Mouse (Mus musculus) gastrocnemius, postnatal 25 days (tissue): ENCODE measurements around the gene Clic4. TPM values are rescaled to one million over a fixed set of nuclear protein-coding genes. Genes with fewer than 3 reads are reported as not detected.
A peak's percentile ranks its signal among the peaks of the same experiment; 100 is the strongest.

Source experiments
- DNase-seq: peaks from one replicate; pipeline ENCODE4 v3.0.0; 2022
- total RNA-seq, 2 experiments: library from RNA; stranded (reverse); gene quantifications; 1 replicate in 1 of 2; 2 replicates in 1 of 2; pipeline ENCODE4 v1.2.3; 2021

Gene Clic4
- total RNA-seq, 2 experiments from 2014 or later: 28.6 to 38.0 TPM

DNA sequence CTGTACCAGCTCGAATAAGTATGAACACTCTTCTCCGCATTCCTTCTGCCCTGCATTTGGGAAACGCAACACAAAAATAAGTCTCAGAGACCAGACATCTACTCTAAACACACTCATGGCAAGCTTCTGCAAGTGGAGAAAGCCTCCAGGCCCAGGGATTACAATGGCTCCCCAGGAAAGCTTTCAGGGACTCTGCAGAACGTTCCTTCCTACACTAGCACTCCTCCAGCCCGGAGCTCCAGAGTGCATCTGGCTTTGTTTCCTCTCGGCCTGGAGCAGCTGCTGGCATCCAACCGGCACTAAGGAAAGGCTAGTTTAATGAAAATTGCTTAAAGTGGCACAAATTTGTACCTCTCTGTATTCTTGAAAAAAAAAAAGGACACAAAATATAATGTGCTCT is 14.1 kb downstream of the Clic4 start:
- DNase-seq: no peak

DNA sequence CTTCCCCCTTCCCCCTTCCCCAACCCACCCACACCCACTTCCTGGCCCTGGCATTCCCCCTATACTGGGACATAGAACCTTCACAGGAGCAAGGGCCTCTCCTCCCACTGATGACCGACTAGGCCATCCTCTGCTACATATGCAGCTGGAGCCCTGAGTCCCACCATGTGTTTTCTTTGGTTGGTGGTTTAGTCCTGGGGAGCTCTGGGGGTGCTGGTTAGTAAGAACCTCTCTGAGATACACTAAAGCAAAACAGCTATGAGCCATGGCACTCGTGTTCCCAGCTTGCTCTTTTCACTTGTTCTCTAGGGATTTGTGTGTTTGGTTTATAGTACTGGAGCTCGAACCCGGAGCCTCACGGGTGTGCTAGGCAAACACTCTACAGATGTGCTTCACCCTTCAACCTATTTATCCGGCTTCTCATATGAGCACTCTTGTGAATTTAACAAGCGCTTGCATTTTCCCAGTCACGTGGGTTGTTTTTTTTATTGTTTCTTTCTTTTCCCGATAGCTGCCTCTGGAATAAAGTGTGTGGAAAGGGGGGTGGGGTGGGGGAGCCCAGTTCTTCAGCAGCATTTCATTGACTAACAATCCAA is 14.6 kb downstream of the Clic4 start:
- no peak for DNase-seq

DNA sequence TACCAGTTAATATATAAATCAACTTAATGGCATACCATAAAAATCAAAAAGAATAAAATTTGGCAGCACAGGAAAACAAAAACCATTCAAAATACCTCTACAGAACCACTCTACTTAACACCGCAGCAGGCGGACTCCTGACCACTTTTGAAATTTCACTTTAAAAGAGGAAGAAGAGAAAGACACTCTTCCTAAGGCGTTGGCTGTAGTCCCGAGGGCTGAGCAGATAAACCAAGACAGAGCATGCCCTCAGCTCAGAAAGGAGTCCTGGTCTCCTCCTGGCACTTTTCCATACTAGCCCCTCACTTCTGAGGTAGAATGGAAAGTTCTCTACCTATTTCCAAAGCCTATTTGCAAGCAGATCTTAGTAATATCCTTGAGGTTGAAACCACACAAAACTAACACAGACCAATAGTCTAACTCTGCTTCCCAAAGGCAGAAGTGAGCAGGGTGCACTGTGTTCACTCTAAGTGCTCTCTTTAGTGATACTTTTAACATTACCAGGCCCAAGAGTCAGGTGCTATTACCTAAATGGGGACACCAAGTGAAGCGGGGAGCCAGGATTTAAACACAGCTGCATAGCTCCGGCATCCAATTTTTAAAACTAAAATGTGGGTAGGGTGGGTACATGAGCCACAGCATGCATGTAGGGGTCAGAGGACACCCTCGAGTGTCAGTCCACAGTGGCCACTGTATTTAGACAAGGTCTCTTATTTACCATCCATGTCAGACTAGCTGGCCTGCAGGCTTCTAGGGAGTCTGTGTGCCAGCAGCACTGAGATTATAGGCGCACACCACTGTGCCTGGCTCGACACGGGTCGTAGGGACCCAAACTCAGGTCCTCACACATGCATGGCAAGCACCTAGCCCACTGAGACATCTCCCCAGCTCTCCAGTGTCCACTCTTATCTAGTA is 15.8 kb downstream of the Clic4 start:
- no peak for DNase-seq

DNA sequence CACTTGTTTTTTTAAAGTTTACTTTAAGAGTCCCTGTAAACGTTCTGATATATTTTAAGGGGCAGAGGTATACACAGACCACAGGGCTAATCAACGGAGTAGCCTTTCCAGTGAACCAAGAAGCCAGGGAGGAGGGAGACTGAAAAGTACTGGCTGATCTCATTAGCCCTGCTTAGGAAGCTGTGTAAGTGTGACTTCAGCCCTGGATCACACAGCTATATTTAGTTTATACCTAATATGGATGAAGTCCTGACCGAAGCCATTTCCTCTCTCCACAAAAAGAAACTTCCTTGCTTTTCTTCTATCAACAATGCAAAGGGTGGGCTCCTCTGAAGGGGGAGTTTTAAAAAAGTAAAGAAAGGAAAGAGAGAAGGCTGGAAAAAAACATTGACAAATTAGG is 17.8 kb downstream of the Clic4 start:
- DNase-seq: no peak

DNA sequence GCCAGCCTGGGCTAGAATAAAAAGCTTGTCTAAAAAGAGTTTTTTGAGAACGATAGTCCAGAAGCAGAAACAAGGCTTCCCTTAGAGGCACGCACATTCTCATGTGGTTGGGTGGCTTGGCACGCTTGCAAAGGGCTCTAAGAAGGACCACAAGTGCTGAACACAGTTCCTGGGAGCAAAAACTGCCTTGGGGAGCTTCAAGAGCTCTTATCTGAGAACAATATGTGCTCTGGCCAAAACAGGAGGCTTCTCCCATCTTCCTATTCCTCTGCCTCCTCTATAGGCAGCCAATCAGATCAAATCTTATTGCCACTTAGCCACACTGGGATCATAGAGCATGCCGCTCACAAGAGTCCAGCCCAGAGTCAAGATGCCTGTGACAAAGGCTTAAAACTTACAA is 18.3 kb downstream of the Clic4 start:
- peak; percentile 16 for DNase-seq

DNA sequence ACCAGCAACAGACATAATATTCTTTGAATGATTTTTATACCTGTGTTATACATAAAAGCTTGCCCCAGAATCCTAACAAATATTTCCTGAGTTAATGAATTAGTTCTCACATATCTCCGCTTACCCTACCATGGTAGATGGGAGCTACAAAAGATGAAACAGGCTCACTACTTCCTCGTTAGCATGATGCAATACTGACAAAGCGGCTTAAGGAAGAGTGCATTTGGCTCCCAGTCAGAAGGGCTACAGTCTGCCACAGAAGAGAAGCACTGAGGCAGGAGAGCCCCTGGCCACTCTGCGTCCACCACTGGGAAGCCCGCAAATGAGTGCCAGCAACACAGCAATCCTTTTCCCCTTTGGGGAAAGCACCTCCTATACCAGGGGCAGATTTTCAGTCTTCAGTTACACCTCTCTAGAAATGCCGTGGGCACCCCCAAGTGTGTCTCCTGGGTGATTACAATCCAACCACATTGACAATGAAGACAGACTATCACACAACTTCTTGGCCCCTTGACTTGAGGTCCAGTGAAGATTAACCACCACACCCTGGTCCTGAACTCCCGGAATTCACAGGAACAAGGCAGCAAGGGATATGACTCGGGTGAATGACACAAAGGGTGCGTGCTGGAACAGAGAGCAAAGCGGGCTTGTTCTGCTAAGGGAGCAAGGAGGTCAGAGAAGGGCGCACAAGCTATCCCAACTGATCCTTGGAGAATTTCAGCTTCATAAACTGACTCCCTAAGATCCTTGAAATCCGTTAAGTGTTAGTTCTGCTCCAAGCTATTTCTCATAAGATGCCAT is 19.2 kb downstream of the Clic4 start:
- DNase-seq: no peak

DNA sequence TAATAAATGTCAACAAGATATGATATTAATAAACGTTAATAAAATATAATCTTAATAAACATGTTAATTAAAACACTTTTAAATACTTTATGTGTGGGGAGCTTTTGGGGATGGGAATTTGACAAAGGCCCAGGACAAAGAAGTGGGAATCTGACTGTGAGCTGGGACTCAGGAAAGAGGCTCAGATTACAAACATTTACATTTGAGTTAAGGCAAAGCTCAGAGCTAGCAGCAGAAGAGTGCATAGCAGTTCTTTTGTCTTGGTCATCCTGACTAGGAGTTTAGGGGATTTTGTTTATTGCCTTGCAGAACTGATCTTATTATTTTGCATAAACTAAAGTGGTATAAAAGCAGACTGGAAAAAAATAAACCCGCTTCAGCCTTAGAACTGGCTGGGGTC is 20.8 kb downstream of the Clic4 start:
- no peak for DNase-seq

DNA sequence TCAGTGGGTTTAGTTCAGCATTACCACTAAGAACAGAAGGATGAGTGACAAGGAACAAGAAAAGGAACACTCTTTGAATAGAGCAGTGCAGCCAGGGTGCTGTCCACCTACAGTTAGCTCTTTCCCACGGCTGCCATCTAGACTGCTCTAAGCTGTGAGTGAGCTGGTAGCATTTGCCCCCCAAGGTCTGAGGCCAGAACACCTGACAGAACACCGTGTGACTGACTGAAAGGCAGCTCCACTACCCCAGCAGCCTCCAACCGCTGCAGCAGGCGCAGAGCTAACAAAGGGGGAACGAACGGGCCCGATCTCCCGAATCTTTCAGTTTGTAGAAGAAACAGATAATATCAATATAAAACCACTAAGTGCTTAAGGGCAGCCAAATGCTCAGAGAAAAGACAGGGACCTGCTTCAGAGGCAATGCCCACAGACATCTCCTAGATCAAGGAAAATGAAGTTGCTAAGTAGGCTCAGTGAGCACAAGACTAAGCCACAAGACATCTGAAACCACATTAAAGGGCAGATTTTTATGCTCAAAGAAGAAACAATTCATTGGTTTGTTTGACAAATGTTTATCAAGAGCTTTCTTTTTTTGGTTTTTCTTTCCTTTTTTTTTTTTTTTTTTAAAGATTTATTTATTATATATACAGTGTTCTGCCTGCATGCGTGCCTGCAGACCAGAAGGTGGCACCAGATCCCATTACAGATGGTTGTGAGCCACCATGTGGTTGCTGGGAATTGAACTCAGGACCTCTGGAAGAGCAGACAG is 24.2 kb downstream of the Clic4 start:
- no peak for DNase-seq

DNA sequence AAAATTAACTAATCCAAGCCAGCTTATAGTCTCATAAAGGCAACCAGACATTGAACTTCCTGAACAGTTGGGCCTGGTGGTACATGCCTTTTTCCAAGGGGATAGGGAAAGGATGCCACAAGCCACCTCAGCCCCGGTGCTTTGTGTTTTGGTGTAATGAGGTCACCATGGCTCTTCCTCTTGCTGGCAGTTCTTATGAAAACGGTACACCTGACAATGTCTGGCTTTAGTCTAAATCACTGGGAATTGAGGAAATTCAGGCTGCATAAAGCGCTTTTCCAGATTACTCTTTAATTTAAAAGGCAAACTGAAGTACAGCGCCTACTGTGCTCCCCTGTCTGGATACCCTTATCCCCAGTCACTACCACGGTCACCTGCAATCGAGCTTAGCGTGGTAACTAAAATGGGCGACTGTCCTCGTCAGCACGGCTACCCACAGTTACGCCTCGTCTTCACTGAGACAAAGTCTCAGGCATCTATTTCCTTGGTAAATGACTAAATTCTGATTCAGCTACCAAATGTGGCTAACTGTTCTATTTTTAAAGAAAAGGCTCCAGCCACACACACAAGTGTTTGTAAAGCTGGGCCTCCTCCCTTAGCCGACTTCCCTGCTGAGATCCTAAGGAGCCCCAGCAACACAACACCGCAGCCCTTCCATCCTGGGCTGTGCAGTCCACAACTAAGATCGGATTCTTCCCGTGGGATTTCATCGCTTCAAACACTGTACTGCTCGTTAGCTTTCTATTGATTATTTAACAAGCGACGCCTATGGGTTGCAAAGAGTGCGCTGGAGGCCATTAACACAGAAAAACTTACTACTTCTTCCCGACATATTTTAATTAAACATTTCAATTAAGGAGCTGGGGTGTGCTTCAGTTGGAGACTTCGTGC is 25.5 kb downstream of the Clic4 start:
- no peak for DNase-seq

DNA sequence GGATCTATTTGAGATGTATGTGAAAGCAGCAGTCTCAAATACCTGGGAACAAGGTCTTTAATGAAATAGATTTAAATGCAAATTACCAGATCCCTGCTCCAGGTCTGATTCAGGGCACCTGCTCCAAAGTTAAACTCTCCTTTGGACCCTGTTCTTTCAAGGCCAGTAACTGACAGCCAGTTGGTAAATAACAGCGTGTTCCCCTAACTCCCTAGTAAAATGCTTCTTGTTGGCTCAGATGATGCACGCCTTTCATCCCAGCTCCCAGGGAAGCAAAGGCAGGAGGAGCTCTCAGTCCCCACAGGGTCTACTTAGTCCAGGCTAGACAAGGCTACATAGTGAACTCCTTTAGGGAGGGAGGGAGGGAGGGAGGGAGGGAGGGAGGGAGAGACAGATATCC is 26.2 kb downstream of the Clic4 start:
- no peak for DNase-seq

DNA sequence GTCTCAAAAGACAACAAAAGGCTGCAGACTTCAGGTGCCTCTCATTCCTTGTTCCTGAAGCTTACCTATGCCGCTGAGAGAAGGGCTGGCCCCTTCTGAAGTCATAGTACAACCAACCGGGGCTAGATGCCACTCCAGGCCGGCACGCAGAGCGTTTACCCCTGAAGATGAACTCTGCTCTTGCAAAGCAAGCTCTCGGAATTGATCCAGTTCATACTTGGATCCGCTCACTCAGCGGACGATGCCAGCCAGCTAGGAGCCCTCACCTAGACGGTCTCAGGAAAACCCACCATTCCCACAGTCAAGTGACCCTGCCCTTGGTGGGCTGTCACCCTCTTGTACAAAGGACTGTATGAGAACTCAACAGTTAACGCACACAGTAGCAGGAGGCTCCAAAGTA is 26.8 kb downstream of the Clic4 start:
- no peak for DNase-seq

DNA sequence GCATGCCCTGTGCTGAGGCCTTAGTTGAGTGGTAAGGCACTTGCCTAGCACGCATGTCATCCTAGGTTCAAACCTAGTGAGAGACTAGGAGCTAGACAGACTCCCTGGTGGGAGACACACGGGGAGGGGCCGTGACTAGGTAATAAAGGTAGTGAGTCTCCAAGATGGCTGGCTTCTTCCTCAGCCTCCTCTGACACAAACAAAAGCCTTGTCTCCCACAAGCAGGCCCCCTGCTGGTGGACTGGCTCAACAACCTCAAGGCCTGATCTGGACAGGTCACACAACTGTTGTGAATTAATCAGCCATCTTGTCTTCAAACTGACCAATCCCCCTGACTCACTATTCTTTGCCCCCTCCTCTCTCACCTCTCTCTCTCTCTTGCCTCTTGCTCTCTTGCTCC is 28.3 kb downstream of the Clic4 start:
- DNase-seq: no peak

DNA sequence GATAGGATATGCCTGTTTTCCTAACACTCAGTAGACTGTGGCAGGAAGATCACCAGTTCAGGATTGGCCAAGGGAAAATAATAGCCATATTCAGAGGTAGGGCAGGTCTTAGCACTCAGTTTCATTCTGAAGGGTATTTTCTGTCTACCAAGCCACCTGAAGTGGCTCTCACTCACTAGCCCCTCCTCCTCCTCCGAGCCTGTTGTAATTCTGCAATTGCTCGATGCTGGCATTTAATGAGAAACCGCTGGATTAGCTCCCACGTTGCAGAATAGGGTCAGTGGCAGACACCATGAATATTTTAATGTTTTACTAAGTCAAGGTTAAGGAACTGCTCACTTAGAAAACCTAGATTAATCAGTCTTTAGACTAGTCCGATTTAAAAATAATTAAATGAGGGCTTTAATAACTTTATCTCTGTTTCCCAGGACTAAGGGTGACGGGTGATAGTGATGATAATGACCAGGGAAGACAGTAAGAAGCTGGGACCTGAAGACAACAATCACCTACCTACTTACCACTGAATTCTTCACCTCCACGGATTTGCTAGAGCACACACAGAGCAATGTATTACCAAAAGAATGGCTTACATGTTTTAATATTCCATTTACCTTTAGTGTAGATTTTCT is 29.6 kb downstream of the Clic4 start:
- no peak for DNase-seq

DNA sequence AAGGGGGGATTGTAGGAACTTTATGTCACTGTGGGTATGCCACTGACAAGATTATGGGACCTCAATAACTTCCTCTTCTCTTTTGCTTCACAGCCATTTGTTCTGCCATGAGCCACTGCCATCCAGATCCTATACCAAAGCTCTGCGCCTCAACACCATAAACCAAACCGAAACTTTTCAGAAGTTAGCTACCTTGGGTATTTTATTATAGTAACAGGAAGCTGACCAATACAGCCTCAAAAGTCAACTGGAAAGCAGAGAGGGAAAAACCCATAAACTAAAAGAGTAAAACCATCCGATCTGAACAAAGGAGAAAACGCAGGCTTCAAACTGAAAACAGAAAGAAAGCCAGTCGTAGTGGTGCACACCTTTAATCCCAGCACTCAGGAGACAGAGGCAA is 30.2 kb downstream of the Clic4 start:
- no peak for DNase-seq

DNA sequence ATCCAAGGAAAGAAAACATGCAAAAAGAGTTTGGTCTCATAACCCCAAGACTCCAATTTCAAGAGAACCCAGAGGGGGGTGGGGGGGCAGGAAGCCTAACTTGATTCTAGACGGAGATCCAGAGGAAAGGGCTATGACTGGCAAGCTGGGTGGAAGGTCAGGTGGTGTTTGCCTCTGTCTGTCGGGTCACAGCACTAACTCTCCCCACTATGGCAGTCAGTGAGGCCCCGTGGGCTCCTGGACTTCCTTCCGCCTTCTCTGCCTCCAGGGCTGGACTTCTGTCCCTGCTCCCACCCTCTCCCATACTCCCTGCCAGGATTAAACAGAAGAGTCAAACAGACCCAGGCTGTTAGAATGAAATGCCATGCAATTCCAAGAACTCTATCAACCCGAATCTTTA is 30.9 kb downstream of the Clic4 start:
- DNase-seq: no peak

DNA sequence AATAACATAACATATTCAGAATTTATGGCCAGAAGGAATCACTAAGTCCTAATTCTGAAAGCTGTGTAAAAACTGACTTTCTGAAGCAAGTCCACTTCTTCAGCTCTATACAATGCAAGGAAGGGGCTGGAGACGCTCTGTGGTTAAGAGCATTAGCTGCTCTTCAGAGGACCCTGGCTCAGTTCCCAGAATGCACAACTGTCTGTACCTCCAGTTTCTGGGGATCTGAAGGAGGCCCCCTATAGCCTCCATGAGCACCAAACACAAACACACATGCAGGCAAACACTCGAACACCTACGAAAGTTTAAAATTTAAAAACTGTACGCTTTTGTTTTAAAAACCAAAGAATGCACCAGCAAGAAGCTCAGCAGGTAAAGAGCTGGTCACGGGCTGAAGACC is 31.5 kb downstream of the Clic4 start:
- DNase-seq: no peak

DNA sequence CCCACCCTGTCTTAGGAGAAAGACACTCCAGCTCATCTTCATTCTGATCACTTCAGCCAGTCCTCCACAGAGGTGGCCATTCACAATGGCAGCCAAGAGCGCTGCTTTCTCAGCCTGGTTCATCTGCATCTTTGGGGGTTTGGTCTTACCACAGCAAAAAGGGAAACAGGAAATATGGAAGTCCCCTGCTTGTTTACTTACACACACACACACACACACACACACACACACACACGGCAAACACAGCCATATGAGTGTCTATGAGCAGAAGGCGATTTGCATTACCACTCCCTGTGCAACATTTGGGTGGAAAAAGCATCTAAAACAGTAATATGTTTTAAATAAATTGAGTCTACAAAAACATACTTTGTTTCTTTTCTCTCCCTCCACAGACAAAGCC is 32.3 kb downstream of the Clic4 start:
- DNase-seq: no peak

DNA sequence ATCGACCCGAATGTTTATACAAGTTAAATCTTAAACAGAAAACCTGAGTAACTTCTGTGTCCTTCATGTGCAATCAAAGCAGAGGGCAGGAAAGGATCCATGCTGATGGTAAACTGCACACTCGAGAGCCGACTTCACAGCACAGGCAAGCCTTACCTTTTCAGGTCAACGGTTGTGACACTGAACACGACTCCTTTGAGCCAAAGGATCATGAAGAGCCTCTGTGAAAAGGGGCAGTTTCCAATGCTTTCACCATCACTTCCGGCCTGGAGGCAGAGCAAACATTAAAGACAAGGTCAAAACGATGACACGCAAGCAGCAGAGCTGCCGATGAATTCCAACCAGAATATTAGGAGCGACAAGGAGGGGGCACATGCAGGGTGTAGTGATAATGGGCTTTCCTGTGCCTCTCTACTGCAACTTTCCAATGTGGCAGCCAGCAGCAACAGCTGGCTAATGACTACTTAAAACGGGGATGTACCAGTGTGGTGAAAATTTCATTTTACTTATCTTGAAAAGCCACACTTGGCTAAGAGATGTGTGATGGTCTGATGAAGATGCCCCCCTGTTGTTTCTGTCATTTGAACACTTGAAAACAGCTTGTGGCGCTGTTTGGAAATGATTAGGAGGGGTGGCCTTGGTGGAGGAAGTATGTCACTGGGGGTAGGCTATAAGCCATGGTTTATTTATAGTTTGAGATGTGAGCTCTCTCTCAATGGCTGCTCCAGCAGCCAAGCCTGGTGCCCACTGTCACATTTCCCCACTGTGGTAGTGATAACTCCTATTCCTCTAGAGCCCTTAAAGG is 33.7 kb downstream of the Clic4 start:
- DNase-seq: no peak

DNA sequence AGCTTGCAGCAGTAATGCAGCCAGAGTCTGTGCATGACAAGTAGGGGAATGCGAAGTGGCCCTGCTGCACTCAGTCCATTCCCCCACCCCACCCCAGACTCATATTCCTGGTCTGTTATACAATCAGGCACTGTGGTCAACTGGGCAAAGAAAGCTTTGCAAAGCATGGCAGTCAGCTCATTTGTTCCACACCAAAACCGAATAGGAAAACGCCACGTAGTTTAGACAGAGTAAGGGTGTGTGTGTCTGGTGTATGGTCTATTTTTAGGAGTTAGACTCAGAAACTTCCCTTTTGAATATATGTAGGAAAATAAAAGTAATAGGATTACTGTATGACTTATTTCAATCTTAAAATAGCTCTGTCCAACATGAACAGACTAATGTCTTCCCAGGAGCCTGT is 36.0 kb downstream of the Clic4 start:
- DNase-seq: no peak

DNA sequence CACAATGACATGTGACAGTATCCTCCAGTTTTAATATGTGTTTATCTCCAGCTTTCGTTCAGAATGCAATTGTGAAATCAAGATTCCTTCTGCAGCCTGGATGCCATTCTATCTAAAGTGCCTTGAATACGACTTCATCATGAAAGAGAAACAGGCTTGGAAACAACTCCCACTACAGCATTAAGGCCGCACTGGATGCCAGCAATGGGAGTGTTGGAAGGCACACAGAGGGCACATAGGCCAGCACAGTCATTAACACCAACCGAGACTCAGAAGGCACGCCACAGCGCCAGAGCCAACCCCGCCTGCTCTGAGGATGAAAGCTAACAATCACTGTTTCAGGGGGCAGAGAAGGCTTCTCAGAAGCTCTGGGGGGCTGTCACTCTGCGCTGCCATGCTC is 37.1 kb downstream of the Clic4 start:
- DNase-seq: peak; percentile 58
